Mouse (Mus musculus): ENCODE results near the gene Nkx2-1. TPM values are rescaled to one million over a fixed set of nuclear protein-coding genes. Genes with fewer than 3 reads are reported as not detected.
"Not testable (repeated sequence)": the region's sequence is repeated elsewhere in the genome, so short reads cannot be mapped to it uniquely, and the experiment has no call there.

The Nkx2-1 gene
- polyA plus RNA-seq, 1 experiment from 2014 or later = 87.6 TPM

DNA sequence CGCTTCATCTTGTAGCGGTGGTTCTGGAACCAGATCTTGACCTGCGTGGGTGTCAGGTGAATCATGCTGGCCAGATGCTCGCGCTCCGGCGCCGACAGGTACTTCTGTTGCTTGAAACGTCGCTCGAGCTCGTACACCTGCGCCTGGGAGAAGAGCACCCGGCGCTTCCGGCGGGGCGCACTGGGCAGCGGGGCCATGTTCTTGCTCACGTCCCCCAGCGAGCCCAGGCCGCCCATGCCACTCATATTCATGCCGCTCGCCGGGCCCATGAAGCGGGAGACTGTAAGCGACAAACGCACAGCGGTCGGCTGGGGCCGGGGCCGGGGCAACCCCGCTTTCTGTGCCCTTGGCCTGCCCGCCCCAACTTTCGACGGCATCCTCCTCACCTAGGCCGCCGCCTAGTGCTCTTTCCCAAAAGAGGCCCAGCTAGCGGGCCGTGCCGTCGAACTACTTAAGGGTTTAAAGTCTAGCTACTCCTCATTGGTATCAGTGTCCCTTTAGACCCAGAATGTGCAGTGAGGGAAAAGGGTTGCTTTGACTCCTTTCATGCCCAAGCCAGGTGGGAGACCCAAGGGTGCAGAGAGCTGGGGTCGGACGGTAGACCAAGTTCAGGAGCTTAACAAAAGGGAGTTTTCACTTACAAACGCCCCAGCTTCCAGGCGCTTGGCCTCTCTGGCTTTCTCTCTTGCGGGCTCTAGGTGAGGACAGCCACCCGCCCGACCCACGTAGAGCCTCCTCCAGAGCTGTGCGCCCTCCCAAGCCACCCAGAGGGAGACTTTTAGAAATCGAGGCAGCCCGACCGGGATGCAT is 3.0 kb downstream of the Nkx2-1 start:
- no peaks in the 10 kb centered on the region for H3K9me3 ChIP-seq
- peak overlapping the region; percentile 97 for H3K27ac ChIP-seq
- ATAC-seq (ENCODE audit: borderline replicate concordance, extremely low read depth, low FRiP score, low TSS enrichment) = no peak
- peaks cover 4% of the 10 kb centered on the region; the same call in 1 of the 2 replicates for H3K4me1 ChIP-seq
- peak overlapping the region; percentile 53 for H3K4me3 ChIP-seq
- H3K36me3 ChIP-seq = no peaks in the 10 kb centered on the region
- H3K27me3 ChIP-seq = peaks cover 95% of the 10 kb centered on the region
- H3K4me2 ChIP-seq = 0 out of 2 replicates have a peak overlapping the region, but pooled peaks have one; percentile 22
- H3K9ac ChIP-seq = peak overlapping the region; percentile 73
- WGBS = under 1% methylated on average over 54 of the region's 54 CpGs

DNA sequence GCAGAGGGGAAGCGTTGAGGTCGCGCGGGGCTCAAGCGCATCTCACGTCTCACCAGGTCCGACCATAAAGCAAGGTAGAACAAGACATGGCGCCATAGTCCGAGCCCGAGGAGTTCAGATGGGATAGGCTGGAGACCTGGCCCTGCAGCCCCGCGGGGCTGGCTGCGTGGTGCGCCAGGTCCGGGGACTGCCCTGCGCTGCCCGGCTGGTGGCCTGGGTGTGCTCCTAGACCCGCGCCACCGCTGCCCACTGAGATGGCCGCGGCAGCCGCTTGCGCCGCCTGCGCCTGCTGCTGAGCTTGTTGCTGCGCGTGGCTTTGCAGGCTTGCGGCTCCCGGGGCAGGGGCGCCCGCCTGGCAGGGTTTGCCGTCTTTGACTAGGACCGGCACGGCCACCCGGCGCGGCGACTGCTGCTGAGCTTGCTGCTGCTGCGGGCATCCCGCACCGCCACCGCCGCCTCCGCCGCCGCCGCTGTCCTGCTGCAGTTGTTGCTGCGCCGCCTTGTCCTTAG is 3.7 kb downstream of the Nkx2-1 start:
- H3K27ac ChIP-seq = peak overlapping the region; percentile 97

DNA sequence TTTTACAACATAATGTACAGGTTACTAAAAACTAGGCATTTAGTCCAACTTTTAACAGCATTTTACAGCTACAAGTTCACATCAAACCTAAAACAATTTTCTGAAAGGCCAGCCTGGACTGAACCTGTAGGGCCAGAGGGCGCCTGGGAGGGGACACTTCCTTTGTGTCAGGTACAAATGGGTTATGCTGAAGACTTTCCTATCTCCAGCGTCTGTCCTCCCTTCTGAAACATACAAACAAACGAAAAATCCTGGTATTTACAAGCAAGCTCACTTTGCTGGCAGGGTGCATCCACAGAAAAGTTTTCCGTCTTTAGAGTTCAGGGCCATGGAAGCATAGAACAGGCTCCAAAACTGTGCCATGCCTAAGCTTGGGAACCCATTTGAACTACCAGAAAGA is 4.6 kb downstream of the Nkx2-1 start:
- no peaks in the 10 kb centered on the region for H3K36me3 ChIP-seq
- peak overlapping the region; percentile 24; the same call in 1 of the 2 replicates for H3K4me2 ChIP-seq
- H3K27me3 ChIP-seq = peaks cover 94% of the 10 kb centered on the region
- H3K9me3 ChIP-seq = no peaks in the 10 kb centered on the region
- H3K27ac ChIP-seq = peak overlapping the region; percentile 76
- H3K9ac ChIP-seq = peak overlapping the region; percentile 53
- WGBS = 1% methylated on average over 4 of the region's 4 CpGs
- no peak for ATAC-seq (ENCODE audit: borderline replicate concordance, extremely low read depth, low FRiP score, low TSS enrichment)
- peak overlapping the region; percentile 53 for H3K4me3 ChIP-seq
- peaks cover 4% of the 10 kb centered on the region; the same call in 1 of the 2 replicates for H3K4me1 ChIP-seq

More for the DNA sequence above, 3.7 kb downstream of the Nkx2-1 start:
- Histone ChIP-seq H3K4me3 (peak overlapping the region; percentile 53), H3K27me3 (peaks cover 95% of the 10 kb centered on the region), H3K36me3 (no peaks in the 10 kb centered on the region), H3K4me2 (0 out of 2 replicates have a peak overlapping the region, but pooled peaks have one; percentile 22), H3K4me1 (peaks cover 4% of the 10 kb centered on the region; the same call in 1 of the 2 replicates), H3K9ac (peak overlapping the region; percentile 73), H3K9me3 (no peaks in the 10 kb centered on the region)
- 1% methylated on average over 50 of the region's 50 CpGs for WGBS
- no peak for ATAC-seq (ENCODE audit: borderline replicate concordance, extremely low read depth, low FRiP score, low TSS enrichment)

DNA sequence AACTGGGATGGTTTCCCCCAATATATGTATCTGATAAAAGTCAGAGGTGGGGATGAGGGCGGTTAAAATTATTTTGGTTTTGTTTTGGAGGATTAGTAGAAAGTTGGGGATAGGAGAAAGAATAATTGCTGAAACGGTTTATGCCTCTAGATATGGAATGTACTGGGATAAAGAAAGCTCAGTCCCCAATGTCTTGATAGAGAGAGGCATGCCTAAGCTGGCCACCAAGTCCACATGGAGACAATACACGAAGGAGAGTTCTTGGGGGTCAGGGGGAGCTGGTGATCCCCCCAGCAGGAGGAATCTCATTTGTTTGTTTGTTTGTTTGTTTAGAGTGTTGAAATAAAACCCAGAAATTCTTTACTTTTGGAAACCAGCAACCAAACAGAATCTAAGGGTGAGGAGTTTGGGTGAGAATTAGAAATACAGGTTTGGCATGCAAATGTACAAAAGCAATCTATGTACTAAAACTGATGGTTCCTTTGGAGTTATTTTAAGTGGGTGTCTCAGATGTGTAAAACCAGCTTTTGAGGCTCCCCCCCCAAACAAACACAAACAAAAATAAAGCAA is 5.6 kb downstream of the Nkx2-1 start:
- Histone ChIP-seq H3K4me3 (peak overlapping the region; percentile 53), H3K9ac (peak overlapping the region; percentile 53), H3K27ac (peak overlapping the region; percentile 93), H3K27me3 (peaks cover 94% of the 10 kb centered on the region), H3K4me1 (peaks cover 4% of the 10 kb centered on the region; the same call in 1 of the 2 replicates), H3K4me2 (peak overlapping the region; percentile 56), H3K9me3 (no peaks in the 10 kb centered on the region), H3K36me3 (no peaks in the 10 kb centered on the region)
- ATAC-seq (ENCODE audit: borderline replicate concordance, extremely low read depth, low FRiP score, low TSS enrichment) = no peak
- WGBS = 2% methylated on average over 3 of the region's 3 CpGs

GRCm38 (mm10) chr12:56529931-56530330 is 6.8 kb downstream of the Nkx2-1 start:
- H3K27ac ChIP-seq = peak overlapping the region; percentile 93

GRCm38 (mm10) chr12:56528881-56529681 is 7.6 kb downstream of the Nkx2-1 start:
- Histone ChIP-seq H3K4me1 (no peaks in the 10 kb centered on the region), H3K9me3 (no peaks in the 10 kb centered on the region), H3K27ac (peak overlapping the region; percentile 93), H3K36me3 (no peaks in the 10 kb centered on the region), H3K27me3 (peaks cover 92% of the 10 kb centered on the region), H3K4me3 (peak overlapping the region; percentile 53), H3K9ac (peak overlapping the region; percentile 53), H3K4me2 (peak overlapping the region; percentile 56)
- peak; percentile 56 for ATAC-seq (ENCODE audit: borderline replicate concordance, extremely low read depth, low FRiP score, low TSS enrichment)
- WGBS = 1% methylated on average over 36 of the region's 36 CpGs

More at GRCm38 (mm10) chr12:56529931-56530330, 6.8 kb downstream of the Nkx2-1 start:
- no peak for ATAC-seq (ENCODE audit: borderline replicate concordance, extremely low read depth, low FRiP score, low TSS enrichment)
- WGBS = under 1% methylated on average over 3 of the region's 3 CpGs
- H3K9ac ChIP-seq = peak overlapping the region; percentile 53
- peaks cover 92% of the 10 kb centered on the region for H3K27me3 ChIP-seq
- H3K4me2 ChIP-seq = peak overlapping the region; percentile 56
- no peaks in the 10 kb centered on the region for H3K36me3 ChIP-seq
- peak overlapping the region; percentile 53 for H3K4me3 ChIP-seq
- no peaks in the 10 kb centered on the region for H3K9me3 ChIP-seq
- peaks cover 4% of the 10 kb centered on the region; the same call in 1 of the 2 replicates for H3K4me1 ChIP-seq

GRCm38 (mm10) chr12:56528034-56528570 is 8.6 kb downstream of the Nkx2-1 start:
- 3% methylated on average over 8 of the region's 8 CpGs for WGBS
- no peaks in the 10 kb centered on the region for H3K9me3 ChIP-seq
- ATAC-seq (ENCODE audit: borderline replicate concordance, extremely low read depth, low FRiP score, low TSS enrichment) = no peak
- H3K36me3 ChIP-seq = no peaks in the 10 kb centered on the region
- peak overlapping the region; percentile 53 for H3K9ac ChIP-seq
- peak overlapping the region; percentile 53 for H3K4me3 ChIP-seq
- peak overlapping the region; percentile 18; the same call in 1 of the 2 replicates for H3K4me2 ChIP-seq
- peaks cover 92% of the 10 kb centered on the region for H3K27me3 ChIP-seq
- peak overlapping the region; percentile 93 for H3K27ac ChIP-seq
- H3K4me1 ChIP-seq = no peaks in the 10 kb centered on the region

GRCm38 (mm10) chr12:56527071-56527470 is 9.6 kb downstream of the Nkx2-1 start:
- Histone ChIP-seq H3K4me1 (no peaks in the 10 kb centered on the region), H3K9me3 (no peaks in the 10 kb centered on the region), H3K27me3 (peaks cover 94% of the 10 kb centered on the region), H3K27ac (peak overlapping the region; percentile 85), H3K36me3 (no peaks in the 10 kb centered on the region), H3K4me3 (peak overlapping the region; percentile 53), H3K4me2 (peak overlapping the region; percentile 48), H3K9ac (peak overlapping the region; percentile 43)
- ATAC-seq (ENCODE audit: borderline replicate concordance, extremely low read depth, low FRiP score, low TSS enrichment) = no peak
- WGBS = 15% methylated on average over 4 of the region's 4 CpGs

- H3K4me2 ChIP-seq = peak overlapping the region; percentile 48
- H3K27me3 ChIP-seq = peaks cover 90% of the 10 kb centered on the region
- WGBS = 5% methylated on average over 11 of the region's 16 CpGs
Observed at GRCm38 (mm10) chr12:56525219-56525797, 11.4 kb downstream of the Nkx2-1 start.

GRCm38 (mm10) chr12:56524201-56524600 is 12.5 kb downstream of the Nkx2-1 start:
- Histone ChIP-seq H3K4me1 (no peaks in the 10 kb centered on the region), H3K36me3 (no peaks in the 10 kb centered on the region), H3K4me3 (peak overlapping the region; percentile 29), H3K9me3 (no peaks in the 10 kb centered on the region), H3K27ac (peak overlapping the region; percentile 84), H3K27me3 (peaks cover 90% of the 10 kb centered on the region), H3K9ac (peak overlapping the region; percentile 41), H3K4me2 (peak overlapping the region; percentile 48)
- no peak for ATAC-seq (ENCODE audit: borderline replicate concordance, extremely low read depth, low FRiP score, low TSS enrichment)
- 6% methylated on average over 14 of the region's 14 CpGs for WGBS

More at GRCm38 (mm10) chr12:56525219-56525797, 11.4 kb downstream of the Nkx2-1 start:
- H3K9ac ChIP-seq = peak overlapping the region; percentile 43
- peak overlapping the region; percentile 85 for H3K27ac ChIP-seq
- H3K36me3 ChIP-seq, H3K4me1 ChIP-seq, H3K9me3 ChIP-seq: not testable (repeated sequence)
- peak; percentile 78 for ATAC-seq (ENCODE audit: borderline replicate concordance, extremely low read depth, low FRiP score, low TSS enrichment)
- peak overlapping the region; percentile 53 for H3K4me3 ChIP-seq

Data from lung, embryonic 15.5 days (tissue).